Mouse (Mus musculus) intestine, embryonic 16.5 days (tissue): ENCODE measurements at regions not wholly inside any gene's neighbourhood (a gene's known extent, or its start where the extent isn't known, plus 50 kb on each side); places are given as distances from the start of the nearest gene placed in this dataset.
A peak's percentile ranks its signal among the peaks of the same experiment; 100 is the strongest.

ENCODE experiments used
- ATAC-seq: fragments of 200-750 bp; cut with Nextera tagmentation; 2 replicates; pipeline ENCODE4 v1.8.0; 2017; ENCODE audit warnings: moderate TSS enrichment, moderate library complexity
- H3K27ac ChIP-seq: fragments of 300-500 bp; sonication (generic); 2 replicates; pipeline ENCODE4 v1.5.1; 2014; ENCODE audit warnings: mild to moderate bottlenecking, low read length
- H3K27me3 ChIP-seq: fragments of 300-500 bp; sonication (generic); replicated peaks from 2 replicates; pipeline ENCODE4 v1.6.1; 2014; ENCODE audit warnings: low read length, control low read depth, mixed read lengths; ENCODE audit not compliant: control insufficient read depth, insufficient read depth
- H3K36me3 ChIP-seq: fragments of 300-500 bp; sonication (generic); 2 replicates; pipeline ENCODE4 v1.6.1; 2014; ENCODE audit warnings: low read length, control low read depth; ENCODE audit not compliant: control insufficient read depth, insufficient read depth
- H3K4me1 ChIP-seq: fragments of 300-500 bp; sonication (generic); 2 replicates; pipeline ENCODE4 v1.6.1; 2014; ENCODE audit warnings: low read length, control low read depth, mixed read lengths; ENCODE audit not compliant: control insufficient read depth, insufficient read depth
- H3K4me2 ChIP-seq: fragments of 300-500 bp; sonication (generic); 2 replicates; pipeline ENCODE4 v1.6.1; 2014; ENCODE audit warnings: low read depth, low read length, control low read depth
- H3K4me3 ChIP-seq: fragments of 300-500 bp; sonication (generic); 2 replicates; pipeline ENCODE4 v1.5.1; 2014; ENCODE audit warnings: mild to moderate bottlenecking, low read length
- H3K9ac ChIP-seq: fragments of 300-500 bp; sonication (generic); 2 replicates; pipeline ENCODE4 v1.6.1; 2014; ENCODE audit warnings: low read depth, low read length
- H3K9me3 ChIP-seq: fragments of 300-500 bp; sonication (generic); 2 replicates; pipeline ENCODE4 v1.6.1; 2016; ENCODE audit warnings: low read length, control low read depth; ENCODE audit not compliant: control insufficient read depth
- WGBS: fragments of 180-500 bp; shearing (Covaris S2); extraction: QIAGEN DNeasy Blood & Tissue Kit; methylation state at CpG from one replicate; pipeline ENCODE4 v1.1.7; 2014; 5-methylcytosine and 5-hydroxymethylcytosine counted together

GRCm38 (mm10) chr3:52211303-52211695 lies 56.8 kb upstream of the Foxo1 start:
- peak overlapping the region; percentile 26; the same call in 1 of the 2 replicates for H3K4me2 ChIP-seq
- H3K9me3 ChIP-seq, result no peaks in the 10 kb centered on the region
- ATAC-seq, result no peak
- 31% methylated on average over 6 of the region's 6 CpGs for WGBS
- no peaks in the 10 kb centered on the region for H3K27me3 ChIP-seq
- no peak overlapping the region for H3K27ac ChIP-seq
- H3K9ac ChIP-seq, result no peak overlapping the region
- H3K4me1 ChIP-seq, result no peaks in the 10 kb centered on the region
- H3K4me3 ChIP-seq, result no peak overlapping the region
- no peaks in the 10 kb centered on the region for H3K36me3 ChIP-seq

GRCm38 (mm10) chr3:52214114-52214513 lies 54.0 kb upstream of the Foxo1 start:
- Histone ChIP-seq H3K9me3 (no peaks in the 10 kb centered on the region), H3K4me2 (no peak overlapping the region), H3K4me1 (no peaks in the 10 kb centered on the region), H3K27ac (no peak overlapping the region), H3K36me3 (no peaks in the 10 kb centered on the region), H3K4me3 (no peak overlapping the region), H3K9ac (no peak overlapping the region), H3K27me3 (no peaks in the 10 kb centered on the region)
- ATAC-seq, result no peak
- WGBS, result 92% methylated on average over 7 of the region's 7 CpGs

- no peak overlapping the region for H3K4me3 ChIP-seq
- no peak overlapping the region for H3K4me2 ChIP-seq
- no peaks in the 10 kb centered on the region for H3K27me3 ChIP-seq
- no peaks in the 10 kb centered on the region for H3K36me3 ChIP-seq
- ATAC-seq, result no peak
- WGBS, result 90% methylated on average over 9 of the region's 9 CpGs
- H3K9me3 ChIP-seq, result no peaks in the 10 kb centered on the region
- no peak overlapping the region for H3K27ac ChIP-seq
- H3K4me1 ChIP-seq, result no peaks in the 10 kb centered on the region
- no peak overlapping the region for H3K9ac ChIP-seq
These were observed 53.1 kb upstream of the Foxo1 start for GRCm38 (mm10) chr3:52215083-52215482.
